Mouse (Mus musculus) MEL (cell line): ENCODE measurements around the gene Slc25a23. TPM values are rescaled to one million over a fixed set of nuclear protein-coding genes. Genes with fewer than 3 reads are reported as not detected.
A peak's percentile ranks its signal among the peaks of the same experiment; 100 is the strongest.

Source experiments
- DNase-seq: peaks from one replicate; pipeline ENCODE4 v3.0.0; 2011; ENCODE audit warnings: low read depth, low spot score
- H3K27ac ChIP-seq: 2 replicates; pipeline ENCODE4 v1.5.1; 2012; ENCODE audit warnings: low read depth, mild to moderate bottlenecking, control low read depth, low read length, moderate library complexity; ENCODE audit not compliant: control insufficient read depth
- H3K27me3 ChIP-seq, 2 experiments: fragments of 150-350 bp in 1 of 2; sonication (generic) in 1 of 2; 2 replicates each; pipeline ENCODE4 v1.6.1; 2012; ENCODE audit warnings: low read length in 2 of 2, mild to moderate bottlenecking in 2 of 2, improper control_type of control experiment in 1 of 2, moderate library complexity in 1 of 2; ENCODE audit not compliant: insufficient read depth in 2 of 2, control insufficient read depth in 1 of 2
- H3K36me3 ChIP-seq, 2 experiments: 2 replicates each; pipeline ENCODE4 v1.6.1; 2012 to 2014; ENCODE audit warnings: low read length in 2 of 2, improper control_type of control experiment in 1 of 2, inconsistent platforms in 1 of 2, mild to moderate bottlenecking in 1 of 2; ENCODE audit not compliant: insufficient read depth in 2 of 2, control insufficient read depth in 1 of 2
- H3K4me1 ChIP-seq, 2 experiments: fragments of 150-350 bp in 1 of 2; sonication (generic) in 1 of 2; 2 replicates each; pipeline ENCODE4 v1.6.1; 2012; ENCODE audit warnings: low read length in 2 of 2, improper control_type of control experiment in 1 of 2, mild to moderate bottlenecking in 1 of 2; ENCODE audit not compliant: insufficient read depth in 2 of 2, control insufficient read depth in 1 of 2
- H3K4me3 ChIP-seq, 2 experiments: fragments of 150-350 bp in 1 of 2; sonication (generic) in 1 of 2; 2 replicates each; pipeline ENCODE4 v1.5.1; 2012; ENCODE audit warnings: low read depth in 2 of 2, low read length in 2 of 2, mild to moderate bottlenecking in 2 of 2, moderate library complexity in 2 of 2, control low read depth in 1 of 2, improper control_type of control experiment in 1 of 2; ENCODE audit not compliant: control insufficient read depth in 1 of 2, insufficient read depth in 1 of 2
- H3K79me2 ChIP-seq: 2 replicates; pipeline ENCODE4 v1.6.1; 2012; ENCODE audit warnings: mild to moderate bottlenecking, low read length, moderate library complexity; ENCODE audit not compliant: control insufficient read depth, poor library complexity, insufficient read depth
- H3K9ac ChIP-seq: 2 replicates; pipeline ENCODE4 v1.6.1; 2012; ENCODE audit warnings: low read depth, mild to moderate bottlenecking, control low read depth, low read length, moderate library complexity; ENCODE audit not compliant: control insufficient read depth, poor library complexity, severe bottlenecking
- H3K9me3 ChIP-seq: fragments of 150-350 bp; sonication (generic); replicated peaks from 2 replicates; pipeline ENCODE4 v1.6.1; 2012; ENCODE audit warnings: mild to moderate bottlenecking, low read length, improper control_type of control experiment, moderate library complexity; ENCODE audit not compliant: insufficient read depth
- CHD1 ChIP-seq: IDR thresholded peaks from 2 replicates; pipeline ENCODE4 v1.6.1; 2012; ENCODE audit warnings: low read depth, mild to moderate bottlenecking, inconsistent platforms, low read length, improper control_type of control experiment
- CHD2 ChIP-seq: IDR thresholded peaks from 2 replicates; pipeline ENCODE4 v1.6.1; 2011; ENCODE audit warnings: low read length, improper control_type of control experiment
- E2F4 ChIP-seq: IDR thresholded peaks from 2 replicates; pipeline ENCODE4 v1.6.1; 2011; ENCODE audit warnings: low read depth, low read length, improper control_type of control experiment, borderline replicate concordance
- ELF1 ChIP-seq: IDR thresholded peaks from 2 replicates; pipeline ENCODE4 v1.6.1; 2014; ENCODE audit warnings: low read depth, mild to moderate bottlenecking, inconsistent platforms, low read length, improper control_type of control experiment, moderate library complexity
- EP300 ChIP-seq, 2 experiments: IDR thresholded peaks; 2 replicates each; pipeline ENCODE4 v1.6.1; 2011; ENCODE audit warnings: improper control_type of control experiment in 2 of 2, low read length in 2 of 2, low read depth in 1 of 2, mild to moderate bottlenecking in 1 of 2
- ETS1 ChIP-seq: IDR thresholded peaks from 2 replicates; pipeline ENCODE4 v1.6.1; 2012; ENCODE audit warnings: low read depth, mild to moderate bottlenecking, inconsistent platforms, low read length, improper control_type of control experiment, moderate library complexity
- GATA1 ChIP-seq: IDR thresholded peaks from 2 replicates; pipeline ENCODE4 v1.6.1; 2011; ENCODE audit warnings: low read depth, low read length, improper control_type of control experiment
- HCFC1 ChIP-seq: IDR thresholded peaks from 2 replicates; pipeline ENCODE4 v1.6.1; 2012; ENCODE audit warnings: low read depth, mild to moderate bottlenecking, inconsistent platforms, low read length, improper control_type of control experiment, moderate library complexity
- JUND ChIP-seq: IDR thresholded peaks from 2 replicates; pipeline ENCODE4 v1.6.1; 2011; ENCODE audit warnings: low read depth, mild to moderate bottlenecking, improper control_type of control experiment, low read length
- MAX ChIP-seq: IDR thresholded peaks from 2 replicates; pipeline ENCODE4 v1.6.1; 2011; ENCODE audit warnings: low read length, improper control_type of control experiment
- MAZ ChIP-seq: IDR thresholded peaks from 2 replicates; pipeline ENCODE4 v1.6.1; 2012; ENCODE audit warnings: low read depth, mild to moderate bottlenecking, inconsistent platforms, low read length, improper control_type of control experiment
- MEF2A ChIP-seq: IDR thresholded peaks from 2 replicates; pipeline ENCODE4 v1.6.1; 2014; ENCODE audit warnings: low read depth, mild to moderate bottlenecking, inconsistent platforms, low read length, improper control_type of control experiment; ENCODE audit not compliant: poor library complexity, insufficient replicate concordance, severe bottlenecking; ENCODE audit errors: extremely low read depth
- MYB ChIP-seq: IDR thresholded peaks from 2 replicates; pipeline ENCODE4 v1.6.1; 2011; ENCODE audit warnings: mild to moderate bottlenecking, low read depth, low read length, improper control_type of control experiment
- MYC ChIP-seq: IDR thresholded peaks from 2 replicates; pipeline ENCODE4 v1.6.1; 2011; ENCODE audit warnings: low read depth, mild to moderate bottlenecking, low read length, improper control_type of control experiment, moderate library complexity
- NELFE ChIP-seq: IDR thresholded peaks from 2 replicates; pipeline ENCODE4 v1.6.1; 2011; ENCODE audit warnings: low read depth, low read length, improper control_type of control experiment
- POLR2A ChIP-seq, 2 experiments: IDR thresholded peaks; 2 replicates each; pipeline ENCODE4 v1.6.1; 2011 to 2012; ENCODE audit warnings: low read length in 2 of 2, mild to moderate bottlenecking in 2 of 2, control low read depth in 1 of 2, improper control_type of control experiment in 1 of 2, low read depth in 1 of 2, moderate library complexity in 1 of 2; ENCODE audit not compliant: control insufficient read depth in 1 of 2, insufficient read depth in 1 of 2, poor library complexity in 1 of 2
- RCOR1 ChIP-seq: IDR thresholded peaks from 2 replicates; pipeline ENCODE4 v1.6.1; 2012; ENCODE audit warnings: low read depth, mild to moderate bottlenecking, inconsistent platforms, low read length, improper control_type of control experiment
- SIN3A ChIP-seq: IDR thresholded peaks from 2 replicates; pipeline ENCODE4 v1.6.1; 2012; ENCODE audit warnings: low read length, improper control_type of control experiment, inconsistent platforms
- TAL1 ChIP-seq: IDR thresholded peaks from 2 replicates; pipeline ENCODE4 v1.6.1; 2012; ENCODE audit warnings: mild to moderate bottlenecking, inconsistent platforms, low read length, moderate library complexity, mixed read lengths
- TBP ChIP-seq: IDR thresholded peaks from 2 replicates; pipeline ENCODE4 v1.8.0; 2011; ENCODE audit warnings: low read depth, low read length, improper control_type of control experiment
- UBTF ChIP-seq: IDR thresholded peaks from 2 replicates; pipeline ENCODE4 v1.6.1; 2012; ENCODE audit warnings: low read depth, mild to moderate bottlenecking, inconsistent platforms, low read length, improper control_type of control experiment, moderate library complexity, borderline replicate concordance; ENCODE audit not compliant: insufficient read depth
- ZKSCAN1 ChIP-seq: IDR thresholded peaks from 2 replicates; pipeline ENCODE4 v1.6.1; 2012; ENCODE audit warnings: low read depth, mild to moderate bottlenecking, inconsistent platforms, low read length, improper control_type of control experiment, moderate library complexity
- ZMIZ1 ChIP-seq: IDR thresholded peaks from 2 replicates; pipeline ENCODE4 v1.6.1; 2012; ENCODE audit warnings: low read depth, mild to moderate bottlenecking, inconsistent platforms, low read length, improper control_type of control experiment, moderate library complexity
- polyA plus RNA-seq, 2 experiments: library from polyadenylated mRNA; stranded (reverse) in 1 of 2; unstranded in 1 of 2; fragments of >175 nt in 1 of 2; fragments of >200 nt in 1 of 2; gene quantifications; 2 replicates each; pipeline versions ENCODE4 v1.2.1 to v1.2.4; 2012; ENCODE audit warnings: low replicate concordance in 2 of 2, low read depth in 1 of 2; ENCODE audit not compliant: insufficient read length in 2 of 2, insufficient read depth in 1 of 2, missing spikeins in 1 of 2
- total RNA-seq: library from RNA; depleted of rRNA; stranded (reverse); fragments of 300-350 nt; gene quantifications from 2 replicates; pipeline ENCODE4 v1.2.3, GENCODE M21; 2012; rRNA removed

Gene Slc25a23
- 4.9 and 5.9 TPM in 2 replicates for total RNA-seq
- polyA plus RNA-seq: 10 to 100 TPM in 1 of 2 experiments, not detected in 1; 60.8 TPM

- Histone ChIP-seq H3K4me1 (peaks cover 2 to 18% of the 10 kb centered on the region in 2 experiments; a peak in 3 of 4 replicates), H3K9me3 (no peaks in the 10 kb centered on the region), H3K27ac (peak within 1 kb of the TSS; percentile 67), H3K4me3 (peak within 1 kb of the TSS; percentile 51 to 67), H3K79me2 (peaks cover 6% of the 10 kb centered on the region), H3K36me3 (peaks cover 0 to 8% of the 10 kb centered on the region in 2 experiments; a peak in 1 of 4 replicates), H3K27me3 (no peaks in the 10 kb centered on the region), H3K9ac (peak within 1 kb of the TSS; percentile 90)
- TF ChIP-seq MAZ: peak; percentile 22; the same call in 1 of the 2 replicates
- peak; percentile 50; the same call in 1 of the 2 replicates for TF ChIP-seq NELFE
- TF ChIP-seq ZKSCAN1: no peak
- no peak for TF ChIP-seq ETS1
- TF ChIP-seq MAX: peak; percentile 60; the same call in 1 of the 2 replicates
- TF ChIP-seq POLR2A (IDR thresholded peaks at IDR 0.05; ENCODE audit: control insufficient read depth in 1 of 2, insufficient read depth in 1 of 2, low read depth in 1 of 2, low read length in 2 of 2, poor library complexity in 1 of 2): peak in 1 of 2 experiments; percentile 65; a peak in 3 of 4 replicates
- TF ChIP-seq MYC: 0 out of 2 replicates have a peak, but pooled peaks have one; percentile 24
- peak; percentile 88 for DNase-seq
Observed at GRCm38 (mm10) chr17:57059486-57059977, at the start of gene Slc25a23. Gene Slc25a23, minus strand, starts transcription at chr17:57059863.

GRCm38 (mm10) chr17:57108666-57109171 is 49.1 kb upstream of the Slc25a23 start:
- Histone ChIP-seq H3K9ac (no peak overlapping the region), H3K27me3 (no peaks in the 10 kb centered on the region), H3K36me3 (peaks cover 0 to 27% of the 10 kb centered on the region in 2 experiments; a peak in 2 of 4 replicates), H3K4me3 (no peak overlapping the region), H3K79me2 (no peaks in the 10 kb centered on the region), H3K4me1 (peaks cover 2 to 39% of the 10 kb centered on the region in 2 experiments), H3K27ac (no peak overlapping the region), H3K9me3 (no peaks in the 10 kb centered on the region)
- TF ChIP-seq RCOR1 (0 out of 2 replicates have a peak, but pooled peaks have one; percentile 35), EP300 (IDR thresholded peaks at IDR 0.05; ENCODE audit: low read depth in 1 of 2, low read length in 2 of 2) (peak in 1 of 2 experiments; percentile 23; a peak in 1 of 4 replicates), MYB (no peak)
- TF ChIP-seq, all 39 proteins: peak for 2
- peak; percentile 51 for DNase-seq

GRCm38 (mm10) chr17:57108040-57108665 is 48.5 kb upstream of the Slc25a23 start:
- Histone ChIP-seq H3K4me3 (no peak overlapping the region), H3K27me3 (no peaks in the 10 kb centered on the region), H3K36me3 (peaks cover 0 to 25% of the 10 kb centered on the region in 2 experiments; a peak in 2 of 4 replicates)
- TF ChIP-seq CHD1 (no peak), UBTF (no peak), GATA1 (no peak), CHD2 (no peak), JUND (no peak), ELF1 (no peak), SIN3A (no peak), HCFC1 (no peak), ETS1 (no peak), ZMIZ1 (no peak), TBP (no peak), EP300 (IDR thresholded peaks at IDR 0.05; ENCODE audit: low read depth in 1 of 2, low read length in 2 of 2) (no peak), E2F4 (no peak), MEF2A (no peak), TAL1 (no peak)
- TF ChIP-seq, all 39 proteins: peak for 0
- Histone ChIP-seq H3K27ac (no peak overlapping the region), H3K9me3 (no peaks in the 10 kb centered on the region), H3K79me2 (no peaks in the 10 kb centered on the region), H3K4me1 (peaks cover 2 to 36% of the 10 kb centered on the region in 2 experiments), H3K9ac (no peak overlapping the region)
- DNase-seq: no peak
